Mouse (Mus musculus): ENCODE results near the gene Mob1a. TPM values are rescaled to one million over a fixed set of nuclear protein-coding genes. Genes with fewer than 3 reads are reported as not detected.

Gene Mob1a
- polyA plus RNA-seq, 1 experiment from 2014 or later = 74.8 TPM

- Histone ChIP-seq H3K4me1 (replicated peaks; ENCODE audit: control insufficient read depth, insufficient read depth, low read length) (peaks cover 7% of the 10 kb centered on the region; the same call in 1 of the 2 replicates), H3K27ac (ENCODE audit: low read depth) (no peak overlapping the region), H3K4me2 (ENCODE audit: low read length) (no peak overlapping the region), H3K36me3 (ENCODE audit: control insufficient read depth, insufficient read depth, low read length) (peaks cover 52% of the 10 kb centered on the region), H3K27me3 (replicated peaks; ENCODE audit: control insufficient read depth, insufficient read depth, low read length) (no peaks in the 10 kb centered on the region), H3K9me3 (ENCODE audit: control insufficient read depth, low read length) (no peaks in the 10 kb centered on the region), H3K4me3 (ENCODE audit: low read depth, low read length) (no peak overlapping the region), H3K9ac (ENCODE audit: low read length) (no peak overlapping the region)
- 91% methylated on average over 11 of the region's 11 CpGs for WGBS
- ATAC-seq (replicated peaks; ENCODE audit: low FRiP score, low TSS enrichment, low read depth) (no peak), DNase-seq (ENCODE audit: low spot score) (no peak)
These were observed 14.6 kb upstream of the Mob1a start for GRCm38 (mm10) chr6:83311206-83311605.

GRCm38 (mm10) chr6:83312021-83312420 is 13.8 kb upstream of the Mob1a start:
- Histone ChIP-seq H3K27me3 (replicated peaks; ENCODE audit: control insufficient read depth, insufficient read depth, low read length) (no peaks in the 10 kb centered on the region), H3K36me3 (ENCODE audit: control insufficient read depth, insufficient read depth, low read length) (peaks cover 44% of the 10 kb centered on the region), H3K4me2 (ENCODE audit: low read length) (no peak overlapping the region), H3K9me3 (ENCODE audit: control insufficient read depth, low read length) (no peaks in the 10 kb centered on the region), H3K4me3 (ENCODE audit: low read depth, low read length) (no peak overlapping the region), H3K4me1 (replicated peaks; ENCODE audit: control insufficient read depth, insufficient read depth, low read length) (peaks cover 15% of the 10 kb centered on the region; the same call in 1 of the 2 replicates), H3K9ac (ENCODE audit: low read length) (no peak overlapping the region), H3K27ac (ENCODE audit: low read depth) (peak overlapping the region; percentile 24; the same call in 1 of the 2 replicates)
- DNase-seq (ENCODE audit: low spot score) = no peak
- WGBS = 81% methylated on average over 7 of the region's 7 CpGs
- ATAC-seq (replicated peaks; ENCODE audit: low FRiP score, low TSS enrichment, low read depth) = peak; percentile 86

- H3K27ac ChIP-seq (ENCODE audit: low read depth) = no peak overlapping the region
- peaks cover 42% of the 10 kb centered on the region for H3K36me3 ChIP-seq (ENCODE audit: control insufficient read depth, insufficient read depth, low read length)
- no peaks in the 10 kb centered on the region for H3K9me3 ChIP-seq (ENCODE audit: control insufficient read depth, low read length)
- ATAC-seq (replicated peaks; ENCODE audit: low FRiP score, low TSS enrichment, low read depth) (no peak), DNase-seq (ENCODE audit: low spot score) (no peak)
- H3K27me3 ChIP-seq (replicated peaks; ENCODE audit: control insufficient read depth, insufficient read depth, low read length) = no peaks in the 10 kb centered on the region
- H3K4me2 ChIP-seq (ENCODE audit: low read length) = no peak overlapping the region
- H3K4me3 ChIP-seq (ENCODE audit: low read depth, low read length) = no peak overlapping the region
- 84% methylated on average over 8 of the region's 8 CpGs for WGBS
- H3K9ac ChIP-seq (ENCODE audit: low read length) = no peak overlapping the region
- H3K4me1 ChIP-seq (replicated peaks; ENCODE audit: control insufficient read depth, insufficient read depth, low read length) = peaks cover 15% of the 10 kb centered on the region; the same call in 1 of the 2 replicates
These were observed 13.3 kb upstream of the Mob1a start for GRCm38 (mm10) chr6:83312514-83312913.

GRCm38 (mm10) chr6:83315293-83315692 is 10.5 kb upstream of the Mob1a start:
- Histone ChIP-seq H3K27me3 (replicated peaks; ENCODE audit: control insufficient read depth, insufficient read depth, low read length) (no peaks in the 10 kb centered on the region), H3K9me3 (ENCODE audit: control insufficient read depth, low read length) (no peaks in the 10 kb centered on the region), H3K4me1 (replicated peaks; ENCODE audit: control insufficient read depth, insufficient read depth, low read length) (peaks cover 15% of the 10 kb centered on the region; the same call in 1 of the 2 replicates), H3K27ac (ENCODE audit: low read depth) (no peak overlapping the region), H3K4me3 (ENCODE audit: low read depth, low read length) (no peak overlapping the region), H3K4me2 (ENCODE audit: low read length) (no peak overlapping the region), H3K9ac (ENCODE audit: low read length) (no peak overlapping the region), H3K36me3 (ENCODE audit: control insufficient read depth, insufficient read depth, low read length) (peaks cover 22% of the 10 kb centered on the region)
- ATAC-seq (replicated peaks; ENCODE audit: low FRiP score, low TSS enrichment, low read depth) = no peak
- no peak for DNase-seq (ENCODE audit: low spot score)

GRCm38 (mm10) chr6:83316022-83316421 is 9.8 kb upstream of the Mob1a start:
- DNase-seq (ENCODE audit: low spot score) = no peak
- ATAC-seq (replicated peaks; ENCODE audit: low FRiP score, low TSS enrichment, low read depth) = no peak
- no peak overlapping the region for H3K27ac ChIP-seq (ENCODE audit: low read depth)

GRCm38 (mm10) chr6:83317108-83317741 is 8.6 kb upstream of the Mob1a start:
- H3K9ac ChIP-seq (ENCODE audit: low read length) = peak overlapping the region; percentile 67
- WGBS = under 1% methylated on average over 52 of the region's 52 CpGs
- peak overlapping the region; percentile 68 for H3K4me2 ChIP-seq (ENCODE audit: low read length)
- H3K4me1 ChIP-seq (replicated peaks; ENCODE audit: control insufficient read depth, insufficient read depth, low read length) = peaks cover 15% of the 10 kb centered on the region; the same call in 1 of the 2 replicates
- peak overlapping the region; percentile 78 for H3K4me3 ChIP-seq (ENCODE audit: low read depth, low read length)
- H3K36me3 ChIP-seq (ENCODE audit: control insufficient read depth, insufficient read depth, low read length) = peaks cover 6% of the 10 kb centered on the region; the same call in 1 of the 2 replicates
- H3K27ac ChIP-seq (ENCODE audit: low read depth) = no peak overlapping the region
- ATAC-seq (replicated peaks; ENCODE audit: low FRiP score, low TSS enrichment, low read depth) (peak; percentile 99), DNase-seq (ENCODE audit: low spot score) (peak; percentile 90)
- no peaks in the 10 kb centered on the region for H3K27me3 ChIP-seq (replicated peaks; ENCODE audit: control insufficient read depth, insufficient read depth, low read length)
- no peaks in the 10 kb centered on the region for H3K9me3 ChIP-seq (ENCODE audit: control insufficient read depth, low read length)

More at GRCm38 (mm10) chr6:83316022-83316421, 9.8 kb upstream of the Mob1a start:
- WGBS = 3% methylated on average over 10 of the region's 10 CpGs
- Histone ChIP-seq H3K4me3 (ENCODE audit: low read depth, low read length) (peak overlapping the region; percentile 78), H3K9me3 (ENCODE audit: control insufficient read depth, low read length) (no peaks in the 10 kb centered on the region), H3K9ac (ENCODE audit: low read length) (peak overlapping the region; percentile 10), H3K4me2 (ENCODE audit: low read length) (peak overlapping the region; percentile 68), H3K4me1 (replicated peaks; ENCODE audit: control insufficient read depth, insufficient read depth, low read length) (peaks cover 15% of the 10 kb centered on the region; the same call in 1 of the 2 replicates), H3K27me3 (replicated peaks; ENCODE audit: control insufficient read depth, insufficient read depth, low read length) (no peaks in the 10 kb centered on the region), H3K36me3 (ENCODE audit: control insufficient read depth, insufficient read depth, low read length) (peaks cover 15% of the 10 kb centered on the region)

- H3K4me3 ChIP-seq (ENCODE audit: low read depth, low read length) = no peak overlapping the region
- peaks cover 8% of the 10 kb centered on the region for H3K4me1 ChIP-seq (replicated peaks; ENCODE audit: control insufficient read depth, insufficient read depth, low read length)
- H3K9me3 ChIP-seq (ENCODE audit: control insufficient read depth, low read length) = no peaks in the 10 kb centered on the region
- no peaks in the 10 kb centered on the region for H3K36me3 ChIP-seq (ENCODE audit: control insufficient read depth, insufficient read depth, low read length)
- no peaks in the 10 kb centered on the region for H3K27me3 ChIP-seq (replicated peaks; ENCODE audit: control insufficient read depth, insufficient read depth, low read length)
- no peak overlapping the region for H3K4me2 ChIP-seq (ENCODE audit: low read length)
- no peak overlapping the region for H3K27ac ChIP-seq (ENCODE audit: low read depth)
- no peak overlapping the region for H3K9ac ChIP-seq (ENCODE audit: low read length)
- DNase-seq (ENCODE audit: low spot score) (no peak), ATAC-seq (replicated peaks; ENCODE audit: low FRiP score, low TSS enrichment, low read depth) (no peak)
- 63% methylated on average over 1 of the region's 1 CpGs for WGBS
These were observed 3.9 kb upstream of the Mob1a start for GRCm38 (mm10) chr6:83321927-83322326.

GRCm38 (mm10) chr6:83322794-83323193 is 3.0 kb upstream of the Mob1a start:
- Histone ChIP-seq H3K27ac (ENCODE audit: low read depth) (no peak overlapping the region), H3K4me3 (ENCODE audit: low read depth, low read length) (no peak overlapping the region), H3K9ac (ENCODE audit: low read length) (no peak overlapping the region), H3K9me3 (ENCODE audit: control insufficient read depth, low read length) (no peaks in the 10 kb centered on the region), H3K36me3 (ENCODE audit: control insufficient read depth, insufficient read depth, low read length) (no peaks in the 10 kb centered on the region), H3K27me3 (replicated peaks; ENCODE audit: control insufficient read depth, insufficient read depth, low read length) (no peaks in the 10 kb centered on the region), H3K4me2 (ENCODE audit: low read length) (no peak overlapping the region), H3K4me1 (replicated peaks; ENCODE audit: control insufficient read depth, insufficient read depth, low read length) (peaks cover 12% of the 10 kb centered on the region)
- no peak for ATAC-seq (replicated peaks; ENCODE audit: low FRiP score, low TSS enrichment, low read depth)
- DNase-seq (ENCODE audit: low spot score) = no peak
- 65% methylated on average over 2 of the region's 2 CpGs for WGBS

Data from intestine, embryonic 14.5 days (tissue).